In the genomic region with DNA sequence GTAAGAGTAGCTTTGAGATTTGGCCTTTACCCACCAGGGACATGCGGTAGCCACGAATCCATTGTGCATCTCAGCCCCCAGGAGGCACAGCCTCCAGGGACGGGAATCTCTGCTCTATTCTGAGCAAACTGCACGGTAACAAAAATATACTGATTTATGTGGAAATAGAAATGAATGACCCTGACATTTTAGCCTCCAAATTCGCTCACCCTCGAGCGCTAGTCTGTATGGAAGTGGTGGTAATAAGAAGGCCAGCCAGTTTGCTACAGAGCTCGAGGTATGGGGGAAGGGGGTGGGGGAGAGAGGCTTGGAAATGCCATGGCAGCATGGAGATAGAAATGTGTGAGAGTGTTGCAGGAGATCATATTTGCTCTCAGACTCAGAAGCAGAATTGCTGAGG, we compare ENCODE assay signal across 15 mouse cellular contexts. TPM values are rescaled to one million over a fixed set of nuclear protein-coding genes. Genes with fewer than 3 reads are reported as not detected.
DNase-seq lines count a peak whose midpoint lies in the region; ATAC-seq and TF ChIP-seq lines count a peak whose summit lies in the region.
"Had no signal": no experiment of that assay in that cellular context is flagged by ENCODE, and none has a peak within 500 bp of the region (broad histone marks: within the 10 kb centered on the region; RNA-seq: fewer than 3 reads in every experiment).

No protein-coding gene starts in this region.

- no peak overlapping the region for H3K9ac ChIP-seq in forebrain, embryonic 12.5 days
- no peak overlapping the region for H3K9ac ChIP-seq in hindbrain, embryonic 12.5 days
- H3K9ac ChIP-seq in midbrain, postnatal 0 days (replicated peaks; ENCODE audit: low read length, poor library complexity, severe bottlenecking) = no peak overlapping the region
- H3K9ac ChIP-seq: liver, embryonic 13.5 days; midbrain, embryonic 12.5 days had no signal

- H3K4me1 ChIP-seq in forebrain, embryonic 12.5 days = peaks cover 44% of the 10 kb centered on the region
- H3K4me1 ChIP-seq in hindbrain, embryonic 12.5 days = peaks cover 44% of the 10 kb centered on the region
- peaks cover 19% of the 10 kb centered on the region; the same call in 1 of the 2 replicates for H3K4me1 ChIP-seq in midbrain, postnatal 0 days (ENCODE audit: insufficient read depth, low read length)
- H3K4me1 ChIP-seq in heart, embryonic 10.5 days = peaks cover 21% of the 10 kb centered on the region
- H3K4me1 ChIP-seq: liver, embryonic 13.5 days had no signal

- peak overlapping the region; percentile 46; the same call in 1 of the 2 replicates for H3K27ac ChIP-seq in forebrain, embryonic 12.5 days
- H3K27ac ChIP-seq in hindbrain, embryonic 12.5 days = peak overlapping the region; percentile 12; the same call in 1 of the 2 replicates
- peak overlapping the region; percentile 58 for H3K27ac ChIP-seq in midbrain, postnatal 0 days (ENCODE audit: low read depth, low read length)
- H3K27ac ChIP-seq in heart, embryonic 10.5 days = no peak overlapping the region
- H3K27ac ChIP-seq: liver, embryonic 13.5 days; midbrain, embryonic 12.5 days had no signal

- H3K36me3 ChIP-seq in forebrain, embryonic 12.5 days (replicated peaks) = no peaks in the 10 kb centered on the region
- H3K36me3 ChIP-seq in hindbrain, embryonic 12.5 days = no peaks in the 10 kb centered on the region
- no peaks in the 10 kb centered on the region for H3K36me3 ChIP-seq in midbrain, postnatal 0 days (ENCODE audit: insufficient read depth, low read length)
- no peaks in the 10 kb centered on the region for H3K36me3 ChIP-seq in heart, embryonic 10.5 days
- H3K36me3 ChIP-seq: liver, embryonic 13.5 days; midbrain, embryonic 12.5 days had no signal

- no peak for DNase-seq in frontal cortex, postnatal 10 days (ENCODE audit: low spot score in 2 of 2)
- no peak for DNase-seq in midbrain, postnatal 0 days (ENCODE audit: low spot score)
- no peak for DNase-seq in heart, embryonic 10.5 days (ENCODE audit: low spot score)
- DNase-seq in thymus, postnatal 36 days = no peak
- no peak for DNase-seq in thymus, postnatal 25 days
- DNase-seq: gastrocnemius, postnatal 14 days; heart, postnatal 36 days; kidney, adult 9 months; liver, embryonic 13.5 days; lung, postnatal 14 days had no signal

- no peaks in the 10 kb centered on the region for H3K27me3 ChIP-seq in forebrain, embryonic 12.5 days
- H3K27me3 ChIP-seq in hindbrain, embryonic 12.5 days = no peaks in the 10 kb centered on the region
- H3K27me3 ChIP-seq in midbrain, postnatal 0 days (ENCODE audit: insufficient read depth, low read length) = no peaks in the 10 kb centered on the region
- no peaks in the 10 kb centered on the region for H3K27me3 ChIP-seq in heart, embryonic 10.5 days (ENCODE audit: insufficient read depth, poor library complexity, severe bottlenecking)
- H3K27me3 ChIP-seq: liver, embryonic 13.5 days had no signal

- no peak overlapping the region for H3K4me3 ChIP-seq in forebrain, embryonic 12.5 days (replicated peaks)
- no peak overlapping the region for H3K4me3 ChIP-seq in hindbrain, embryonic 12.5 days
- H3K4me3 ChIP-seq in midbrain, postnatal 0 days (ENCODE audit: low read depth, low read length) = no peak overlapping the region
- H3K4me3 ChIP-seq in heart, embryonic 10.5 days = no peak overlapping the region
- H3K4me3 ChIP-seq: liver, embryonic 13.5 days; midbrain, embryonic 12.5 days had no signal

- WGBS in forebrain, embryonic 12.5 days = 42% methylated on average over 8 of the region's 8 CpGs
- WGBS in hindbrain, embryonic 12.5 days = 56% methylated on average over 8 of the region's 8 CpGs
- WGBS in midbrain, postnatal 0 days = 35% methylated on average over 8 of the region's 8 CpGs
- WGBS in heart, embryonic 10.5 days = 77% methylated on average over 8 of the region's 8 CpGs

- no peak for TF ChIP-seq CTCF in midbrain, postnatal 0 days (IDR thresholded peaks at IDR 0.05)

- H3K9me3 ChIP-seq in forebrain, embryonic 12.5 days = no peaks in the 10 kb centered on the region
- H3K9me3 ChIP-seq in hindbrain, embryonic 12.5 days (replicated peaks) = no peaks in the 10 kb centered on the region
- no peaks in the 10 kb centered on the region for H3K9me3 ChIP-seq in midbrain, postnatal 0 days (ENCODE audit: low read length)
- no peaks in the 10 kb centered on the region for H3K9me3 ChIP-seq in heart, embryonic 10.5 days
- H3K9me3 ChIP-seq: liver, embryonic 13.5 days; midbrain, embryonic 12.5 days had no signal

- ATAC-seq in frontal cortex, adult (ENCODE audit: low TSS enrichment) = peak; percentile 7
- ATAC-seq in forebrain, embryonic 12.5 days (ENCODE audit: low FRiP score) = no peak; the same call in 1 of the 2 replicates
- 0 out of 2 replicates have a peak, but pooled peaks have one; percentile 26 for ATAC-seq in hindbrain, embryonic 12.5 days (ENCODE audit: low FRiP score)
- no peak; the same call in 1 of the 2 replicates for ATAC-seq in midbrain, postnatal 0 days (ENCODE audit: low FRiP score)

- H3K4me2 ChIP-seq in forebrain, embryonic 12.5 days = 0 out of 2 replicates have a peak overlapping the region, but pooled peaks have one; percentile 8
- H3K4me2 ChIP-seq in hindbrain, embryonic 12.5 days (replicated peaks) = 0 out of 2 replicates have a peak overlapping the region, but pooled peaks have one; percentile 8
- H3K4me2 ChIP-seq in midbrain, postnatal 0 days (ENCODE audit: low read depth, low read length, poor library complexity, severe bottlenecking) = no peak overlapping the region
- H3K4me2 ChIP-seq: heart, embryonic 11.5 days; liver, embryonic 13.5 days; midbrain, embryonic 12.5 days had no signal

RNA-seq across cellular contexts. Expression of a gene that starts 37.7 kb away (rescaled TPM):
- polyA plus RNA-seq in forebrain, embryonic 12.5 days (2016; fragmentation: Nextera tagmentation; extraction: Ambion mirVana) = 4.0 and 5.1 TPM in 2 replicates
- polyA plus RNA-seq in hindbrain, embryonic 12.5 days (2016; fragmentation: Nextera tagmentation; extraction: Ambion mirVana) = 11.8 and 12.9 TPM in 2 replicates
- total RNA-seq in midbrain, postnatal 0 days (2014; rRNA removed) = 34.8 and 42.8 TPM in 2 replicates
- polyA plus RNA-seq in midbrain, postnatal 0 days (2015; fragmentation: Nextera tagmentation; extraction: Ambion mirVana) = 25.9 and 28.0 TPM in 2 replicates
- polyA plus RNA-seq in heart, embryonic 10.5 days (2016; fragmentation: Nextera tagmentation; extraction: Ambion mirVana) = 2.3 and 3.7 TPM in 2 replicates

Comparison
In these comparisons a context has a peak if more than half of its experiments do, and no peak if none do; other contexts are left out.
1. ATAC-seq: peak in frontal cortex, adult (single experiment) and hindbrain, embryonic 12.5 days (single experiment); none in forebrain, embryonic 12.5 days (single experiment) and midbrain, postnatal 0 days (single experiment).